Mouse (Mus musculus) lung, postnatal 0 days (tissue): ENCODE measurements around the gene Sipa1l1.

ENCODE experiments used
- CTCF ChIP-seq: IDR thresholded peaks from 2 replicates; pipeline ENCODE4 v1.5.1; 2016; ENCODE audit warnings: antibody characterized with exemption, mild to moderate bottlenecking
- EP300 ChIP-seq: IDR thresholded peaks from 2 replicates; pipeline ENCODE4 v1.6.1; 2016; ENCODE audit warnings: antibody characterized with exemption, mild to moderate bottlenecking, control low read depth

- TF ChIP-seq EP300 = no peak
- TF ChIP-seq CTCF = no peak
Observed at GRCm38 (mm10) chr12:82498701-82499100, 329.6 kb downstream of the Sipa1l1 start.
